Mouse (Mus musculus): ENCODE results near the gene Mrpl38.

Mrpl38 gene

GRCm38 (mm10) chr11:116138468-116139138 is at the start of gene Mrpl38:
Mrpl38 (minus strand) TSS chr11:116138868.
- DNase-seq (ENCODE audit: low spot score): peak; percentile 97

- DNase-seq (ENCODE audit: low spot score): no peak
These were observed 48.7 kb upstream of the Mrpl38 start for GRCm38 (mm10) chr11:116187226-116187930.

GRCm38 (mm10) chr11:116186360-116186759 is 47.7 kb upstream of the Mrpl38 start:
- DNase-seq (ENCODE audit: low spot score): no peak

- no peak for DNase-seq (ENCODE audit: low spot score)
These were observed 47.2 kb upstream of the Mrpl38 start for GRCm38 (mm10) chr11:116185836-116186235.

GRCm38 (mm10) chr11:116178411-116179121 is 39.9 kb upstream of the Mrpl38 start:
- DNase-seq (ENCODE audit: low spot score): no peak

- no peak for DNase-seq (ENCODE audit: low spot score)
These were observed 37.3 kb upstream of the Mrpl38 start for GRCm38 (mm10) chr11:116176010-116176409.

- DNase-seq (ENCODE audit: low spot score): no peak
These were observed 36.2 kb upstream of the Mrpl38 start for GRCm38 (mm10) chr11:116174775-116175448.

- DNase-seq (ENCODE audit: low spot score): no peak
These were observed 33.3 kb upstream of the Mrpl38 start for GRCm38 (mm10) chr11:116171959-116172358.

- DNase-seq (ENCODE audit: low spot score): no peak
These were observed 31.5 kb upstream of the Mrpl38 start for GRCm38 (mm10) chr11:116170003-116170800.

- DNase-seq (ENCODE audit: low spot score): no peak
These were observed 30.5 kb upstream of the Mrpl38 start for GRCm38 (mm10) chr11:116169214-116169613.

- peak; percentile 97 for DNase-seq (ENCODE audit: low spot score)
These were observed 29.3 kb upstream of the Mrpl38 start, which contains the start of gene Fbf1 for GRCm38 (mm10) chr11:116167884-116168439. Fbf1 (minus strand) TSS chr11:116168166.

GRCm38 (mm10) chr11:116167232-116167631 is 28.6 kb upstream of the Mrpl38 start:
- DNase-seq (ENCODE audit: low spot score): no peak

GRCm38 (mm10) chr11:116163002-116163401 is 24.3 kb upstream of the Mrpl38 start:
- peak; percentile 78 for DNase-seq (ENCODE audit: low spot score)

GRCm38 (mm10) chr11:116162146-116162545 is 23.5 kb upstream of the Mrpl38 start:
- no peak for DNase-seq (ENCODE audit: low spot score)

GRCm38 (mm10) chr11:116161312-116161711 is 22.6 kb upstream of the Mrpl38 start:
- DNase-seq (ENCODE audit: low spot score): no peak

GRCm38 (mm10) chr11:116150960-116151359 is 12.3 kb upstream of the Mrpl38 start:
- no peak for DNase-seq (ENCODE audit: low spot score)

GRCm38 (mm10) chr11:116149341-116149740 is 10.7 kb upstream of the Mrpl38 start:
- no peak for DNase-seq (ENCODE audit: low spot score)

GRCm38 (mm10) chr11:116148761-116149221 is 10.1 kb upstream of the Mrpl38 start:
- DNase-seq (ENCODE audit: low spot score): no peak

GRCm38 (mm10) chr11:116146294-116146985 is 7.8 kb upstream of the Mrpl38 start:
- DNase-seq (ENCODE audit: low spot score): no peak

Data from retina, embryonic 14.5 days (tissue).